Comparison of ENCODE assay signal across 11 mouse cellular contexts in the genomic region with DNA sequence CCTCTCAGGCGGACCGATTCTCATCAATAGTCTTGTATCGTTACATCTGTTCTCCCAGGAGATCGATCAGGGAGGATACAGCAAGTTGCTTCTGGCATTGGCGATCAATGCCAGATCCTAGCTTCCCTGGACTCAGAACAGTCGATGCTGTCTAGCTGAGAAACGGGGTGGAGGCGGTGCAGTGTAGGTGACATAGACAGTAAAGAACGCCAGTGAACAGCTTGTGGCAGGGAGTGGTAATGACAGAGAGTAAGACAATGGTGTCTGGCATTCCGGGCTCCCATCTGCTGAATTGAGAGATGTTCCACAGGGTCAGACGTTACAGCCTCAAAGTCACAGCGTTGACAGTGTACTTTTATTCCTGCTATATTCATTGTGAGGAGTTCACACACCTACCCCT.
DNase-seq lines count a peak whose midpoint lies in the region; ATAC-seq and TF ChIP-seq lines count a peak whose summit lies in the region.
"Had no signal": no experiment of that assay in that cellular context is flagged by ENCODE, and none has a peak within 500 bp of the region (broad histone marks: within the 10 kb centered on the region; RNA-seq: fewer than 3 reads in every experiment).

No protein-coding gene starts in this region.

- H3K9ac ChIP-seq in hindbrain, embryonic 15.5 days: no peak overlapping the region
- H3K9ac ChIP-seq in midbrain, postnatal 0 days (replicated peaks; ENCODE audit: low read length, poor library complexity, severe bottlenecking): no peak overlapping the region
- H3K9ac ChIP-seq: lung, embryonic 15.5 days had no signal

- DNase-seq in brain, embryonic 14.5 days (ENCODE audit: low read depth): peak; percentile 68
- peak; percentile 60 for DNase-seq in cerebellum, adult 9-11 months
- peak; percentile 83 for DNase-seq in midbrain, postnatal 0 days (ENCODE audit: low spot score)
- DNase-seq in heart, postnatal 14 days: no peak
- no peak for DNase-seq in kidney, adult 18-20 months
- DNase-seq: heart, adult 18-20 months; kidney, postnatal 25 days had no signal

- no peaks in the 10 kb centered on the region for H3K27me3 ChIP-seq in hindbrain, embryonic 15.5 days
- no peaks in the 10 kb centered on the region for H3K27me3 ChIP-seq in midbrain, postnatal 0 days (ENCODE audit: insufficient read depth, low read length)
- H3K27me3 ChIP-seq: lung, embryonic 15.5 days had no signal

- H3K27ac ChIP-seq in hindbrain, embryonic 15.5 days (replicated peaks): no peak overlapping the region
- no peak overlapping the region for H3K27ac ChIP-seq in midbrain, postnatal 0 days (ENCODE audit: low read depth, low read length)
- H3K27ac ChIP-seq: lung, embryonic 15.5 days had no signal

- H3K9me3 ChIP-seq in hindbrain, embryonic 15.5 days: no peaks in the 10 kb centered on the region
- H3K9me3 ChIP-seq in midbrain, postnatal 0 days (ENCODE audit: low read length): no peaks in the 10 kb centered on the region
- H3K9me3 ChIP-seq: lung, embryonic 15.5 days had no signal

- peak; percentile 78 for ATAC-seq in hindbrain, embryonic 15.5 days (ENCODE audit: low FRiP score, low read depth)
- ATAC-seq in midbrain, postnatal 0 days (ENCODE audit: low FRiP score): peak; percentile 65; the same call in 1 of the 2 replicates
- ATAC-seq in activated CD4-positive, CD25-positive, alpha-beta regulatory T cell, adult 4 months: no peak
- ATAC-seq: Patski had no signal

- peaks cover 22% of the 10 kb centered on the region for H3K4me1 ChIP-seq in hindbrain, embryonic 15.5 days (replicated peaks)
- H3K4me1 ChIP-seq in midbrain, postnatal 0 days (ENCODE audit: insufficient read depth, low read length): no peaks in the 10 kb centered on the region
- H3K4me1 ChIP-seq: lung, embryonic 15.5 days had no signal

- no peak overlapping the region for H3K4me3 ChIP-seq in hindbrain, embryonic 15.5 days
- no peak overlapping the region for H3K4me3 ChIP-seq in midbrain, postnatal 0 days (ENCODE audit: low read depth, low read length)
- H3K4me3 ChIP-seq: lung, embryonic 15.5 days had no signal

- no peak overlapping the region for H3K4me2 ChIP-seq in hindbrain, embryonic 15.5 days
- H3K4me2 ChIP-seq in midbrain, postnatal 0 days (ENCODE audit: low read depth, low read length, poor library complexity, severe bottlenecking): no peak overlapping the region
- H3K4me2 ChIP-seq: lung, embryonic 15.5 days had no signal

- TF ChIP-seq CTCF in brain, embryonic 14.5 days (IDR thresholded peaks at IDR 0.05; ENCODE audit: borderline replicate concordance, extremely low read depth, insufficient read depth, insufficient read length): peak; percentile 41; the same call in 1 of the 2 replicates
- TF ChIP-seq CTCF in midbrain, postnatal 0 days (IDR thresholded peaks at IDR 0.05): peak; percentile 71

- H3K36me3 ChIP-seq in hindbrain, embryonic 15.5 days: no peaks in the 10 kb centered on the region
- H3K36me3 ChIP-seq in midbrain, postnatal 0 days (ENCODE audit: insufficient read depth, low read length): no peaks in the 10 kb centered on the region
- H3K36me3 ChIP-seq: lung, embryonic 15.5 days had no signal

- TF ChIP-seq POLR2A in brain, embryonic 14.5 days (IDR thresholded peaks at IDR 0.05; ENCODE audit: borderline replicate concordance, extremely low read depth, insufficient read depth, insufficient read length, poor library complexity, severe bottlenecking): no peak

- 55% methylated on average over 12 of the region's 12 CpGs for WGBS in hindbrain, embryonic 15.5 days
- 68% methylated on average over 12 of the region's 12 CpGs for WGBS in midbrain, postnatal 0 days

- intact Hi-C loops in heart, postnatal 14 days (cut with DNase I): no loop called here

Comparison
In these comparisons a context has a peak if more than half of its experiments do, and no peak if none do; other contexts are left out.
1. DNase-seq: peak in brain, embryonic 14.5 days (single experiment), cerebellum, adult 9-11 months (single experiment) and midbrain, postnatal 0 days (single experiment); none in heart, postnatal 14 days (0 of 2) and kidney, adult 18-20 months (single experiment).